Mouse (Mus musculus): ENCODE results near the gene Wdr49. TPM values are rescaled to one million over a fixed set of nuclear protein-coding genes. Genes with fewer than 3 reads are reported as not detected.

The Wdr49 gene
- polyA plus RNA-seq, 1 experiment from 2014 or later: not detected

GRCm38 (mm10) chr3:75297026-75297757 lies 184.8 kb downstream of the Wdr49 start:
- Histone ChIP-seq H3K4me1 (no peaks in the 10 kb centered on the region), H3K36me3 (no peaks in the 10 kb centered on the region), H3K27ac (no peak overlapping the region), H3K27me3 (ENCODE audit: low read depth, poor library complexity, severe bottlenecking) (no peaks in the 10 kb centered on the region), H3K9me3 (replicated peaks) (no peaks in the 10 kb centered on the region), H3K4me3 (no peak overlapping the region)
- 87% methylated on average over 2 of the region's 2 CpGs for WGBS
- DNase-seq (ENCODE audit: low spot score): no peak

- Histone ChIP-seq H3K9me3 (replicated peaks) (no peaks in the 10 kb centered on the region), H3K27ac (no peak overlapping the region), H3K4me1 (no peaks in the 10 kb centered on the region), H3K27me3 (ENCODE audit: low read depth, poor library complexity, severe bottlenecking) (no peaks in the 10 kb centered on the region), H3K4me3 (no peak overlapping the region), H3K36me3 (no peaks in the 10 kb centered on the region)
- WGBS: 87% methylated on average over 2 of the region's 2 CpGs
- DNase-seq (ENCODE audit: low spot score): no peak
These were observed 188.7 kb downstream of the Wdr49 start for GRCm38 (mm10) chr3:75293243-75293642.

- H3K4me3 ChIP-seq: no peak overlapping the region
- H3K36me3 ChIP-seq: no peaks in the 10 kb centered on the region
- no peaks in the 10 kb centered on the region for H3K4me1 ChIP-seq
- no peak overlapping the region for H3K27ac ChIP-seq
- 89% methylated on average over 4 of the region's 4 CpGs for WGBS
- no peak for DNase-seq (ENCODE audit: low spot score)
- no peaks in the 10 kb centered on the region for H3K27me3 ChIP-seq (ENCODE audit: low read depth, poor library complexity, severe bottlenecking)
- H3K9me3 ChIP-seq (replicated peaks): no peaks in the 10 kb centered on the region
These were observed 204.5 kb downstream of the Wdr49 start for GRCm38 (mm10) chr3:75277455-75277854.

GRCm38 (mm10) chr3:75276522-75276921 lies 205.4 kb downstream of the Wdr49 start:
- Histone ChIP-seq H3K27me3 (ENCODE audit: low read depth, poor library complexity, severe bottlenecking) (no peaks in the 10 kb centered on the region), H3K36me3 (no peaks in the 10 kb centered on the region), H3K9me3 (replicated peaks) (no peaks in the 10 kb centered on the region), H3K27ac (no peak overlapping the region), H3K4me1 (no peaks in the 10 kb centered on the region), H3K4me3 (no peak overlapping the region)
- 89% methylated on average over 3 of the region's 3 CpGs for WGBS
- DNase-seq (ENCODE audit: low spot score): no peak

- Histone ChIP-seq H3K4me1 (no peaks in the 10 kb centered on the region), H3K36me3 (no peaks in the 10 kb centered on the region), H3K27ac (no peak overlapping the region), H3K9me3 (replicated peaks) (no peaks in the 10 kb centered on the region), H3K4me3 (no peak overlapping the region), H3K27me3 (ENCODE audit: low read depth, poor library complexity, severe bottlenecking) (no peaks in the 10 kb centered on the region)
- no peak for DNase-seq (ENCODE audit: low spot score)
These were observed 206.8 kb downstream of the Wdr49 start for GRCm38 (mm10) chr3:75275127-75275526.

- H3K9me3 ChIP-seq (replicated peaks): no peaks in the 10 kb centered on the region
- no peak for DNase-seq (ENCODE audit: low spot score)
- no peak within 1 kb of the TSS for H3K27ac ChIP-seq
- no peak within 1 kb of the TSS for H3K4me3 ChIP-seq
- WGBS: 92% methylated on average over 2 of the region's 2 CpGs
- no peaks in the 10 kb centered on the region for H3K36me3 ChIP-seq
- no peaks in the 10 kb centered on the region for H3K27me3 ChIP-seq (ENCODE audit: low read depth, poor library complexity, severe bottlenecking)
- H3K4me1 ChIP-seq: no peaks in the 10 kb centered on the region
These were observed 212.0 kb downstream of the Wdr49 start, which contains the start of gene Serpini2 for GRCm38 (mm10) chr3:75269978-75270377. TSS of gene Serpini2 (minus strand) at chr3:75270078.

- Histone ChIP-seq H3K27me3 (ENCODE audit: low read depth, poor library complexity, severe bottlenecking) (no peaks in the 10 kb centered on the region), H3K36me3 (no peaks in the 10 kb centered on the region), H3K9me3 (replicated peaks) (no peaks in the 10 kb centered on the region), H3K4me3 (no peak overlapping the region), H3K27ac (no peak overlapping the region), H3K4me1 (no peaks in the 10 kb centered on the region)
- DNase-seq (ENCODE audit: low spot score): no peak
These were observed 222.6 kb downstream of the Wdr49 start for GRCm38 (mm10) chr3:75259356-75259755.

Other genes starting within 250 kb of the Wdr49 start
- not detected in 2 replicates for gene Serpini2, start 212.1 kb downstream of the Wdr49 start, polyA plus RNA-seq (2016; fragmentation: Nextera tagmentation; extraction: Ambion mirVana)
- 73.3 and 80.7 TPM in 2 replicates for gene Pdcd10, start 74.7 kb upstream of the Wdr49 start, polyA plus RNA-seq (2016; fragmentation: Nextera tagmentation; extraction: Ambion mirVana)
- 1.7 and 4.0 TPM in 2 replicates for gene Serpini1, start 75.4 kb upstream of the Wdr49 start, polyA plus RNA-seq (2016; fragmentation: Nextera tagmentation; extraction: Ambion mirVana)

All from limb, embryonic 10.5 days (tissue).